Mouse (Mus musculus) gastrocnemius, postnatal 36 days (tissue): Measurements from ENCODE around the gene Acp4. TPM values are rescaled to one million over a fixed set of nuclear protein-coding genes. Genes with fewer than 3 reads are reported as not detected.
"Not testable (repeated sequence)": the region's sequence is repeated elsewhere in the genome, so short reads cannot be mapped to it uniquely, and the experiment has no call there.

Experiments
- DNase-seq, 2 experiments: peaks; one replicate each; pipeline ENCODE4 v3.0.0; 2022
- intact Hi-C: fragments of 180-260 bp; cut with DNase I; formaldehyde crosslinking; loops from one replicate; pipeline ENCODE4 v1.15.1; 2025
- long read RNA-seq, 2 experiments: library from polyadenylated mRNA; stranded (forward); transcript quantifications; one replicate each; pipeline ENCODE4 v2.0.0; 2021
- total RNA-seq, 2 experiments: library from RNA; stranded (reverse); gene quantifications; 2 replicates each; pipeline ENCODE4 v1.2.3; 2021

Acp4 gene
- not detected for total RNA-seq
- long read RNA-seq, experiment 1: 0 reads
- long read RNA-seq, experiment 2: 0 reads

DNA sequence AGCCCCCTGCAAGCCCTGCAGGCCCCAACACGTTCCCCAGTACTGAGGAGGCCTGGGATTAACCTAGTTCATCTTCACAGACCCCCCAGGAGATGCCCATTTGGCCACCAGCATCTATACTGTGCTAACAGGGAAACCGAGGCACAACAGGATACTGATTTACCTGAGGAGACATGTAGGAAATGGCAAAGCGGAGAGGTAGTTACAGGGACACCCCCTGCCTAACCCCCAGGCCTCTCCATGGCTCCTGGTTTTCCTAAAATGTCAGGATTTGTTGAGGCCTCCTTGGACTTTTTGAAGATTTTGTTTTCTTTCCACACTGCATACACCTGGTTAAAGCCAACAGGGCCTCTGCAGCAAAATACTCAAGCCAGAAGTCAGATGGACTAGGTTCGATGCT is at the start of gene Acp4:
Acp4 (minus strand) TSS at position 101 of the 400 bp plus-strand sequence.
- intact Hi-C loops: no loop called here
- DNase-seq: no peak

- intact Hi-C loops: no loop called here
- no peak for DNase-seq
These were observed 49.5 kb upstream of the Acp4 start, which contains the start of gene Clec11a for GRCm38 (mm10) chr7:44306516-44307240. Gene Clec11a, minus strand, starts transcription at chr7:44306902.

DNA sequence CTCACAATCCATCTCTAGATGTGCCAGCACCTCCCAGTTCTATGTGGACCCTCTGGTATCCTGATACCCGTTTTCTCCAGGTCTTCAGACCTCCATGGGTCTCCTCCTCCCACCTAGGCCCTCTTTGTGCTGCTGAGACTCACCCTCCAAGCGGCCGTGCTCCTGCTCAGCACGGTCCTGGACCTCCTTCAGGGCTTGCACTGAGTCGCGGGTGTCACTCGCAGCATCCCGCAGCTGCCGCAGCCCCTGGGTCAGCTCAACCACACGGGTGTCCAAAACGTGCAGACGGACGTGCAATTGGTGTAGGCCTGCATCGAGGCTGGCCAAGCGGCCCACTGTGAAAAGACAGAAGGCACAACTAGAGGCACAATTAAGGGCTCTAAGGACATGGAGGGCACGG is 48.5 kb upstream of the Acp4 start:
- no peak for DNase-seq
- intact Hi-C loops: no loop called here

- intact Hi-C loops: no loop called here
- peak; percentile 92 for DNase-seq
These were observed 47.8 kb upstream of the Acp4 start for GRCm38 (mm10) chr7:44304775-44305641.

- intact Hi-C loops: no loop called here
- no peak for DNase-seq
These were observed 47.2 kb upstream of the Acp4 start for GRCm38 (mm10) chr7:44304463-44304774.

GRCm38 (mm10) chr7:44303346-44304340 is 46.5 kb upstream of the Acp4 start:
- intact Hi-C loops: no loop called here
- DNase-seq: no peak

DNA sequence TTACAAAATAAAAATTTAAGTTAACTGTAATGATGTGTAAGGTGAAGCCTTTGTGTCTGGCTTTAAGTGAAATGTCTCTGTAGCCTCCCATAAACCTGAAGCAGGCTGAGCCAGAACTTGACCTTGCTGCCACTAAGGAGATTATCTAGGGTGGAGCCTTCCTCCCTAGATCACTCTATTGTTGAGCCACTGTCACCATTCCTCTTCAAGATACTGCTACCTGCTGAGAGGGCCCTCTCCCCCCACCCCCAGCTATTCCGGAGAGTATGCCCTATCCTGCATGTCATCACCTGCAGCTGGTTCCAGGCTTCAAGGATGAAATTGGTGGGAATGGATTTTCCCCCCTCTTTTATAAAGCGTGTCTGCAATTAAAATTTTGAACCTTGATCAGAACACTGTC is 40.3 kb upstream of the Acp4 start:
- DNase-seq, intact Hi-C loops: not testable (repeated sequence)

- DNase-seq: no peak
- intact Hi-C loops: no loop called here
These were observed 34.2 kb upstream of the Acp4 start for GRCm38 (mm10) chr7:44291418-44291817.

GRCm38 (mm10) chr7:44290986-44291385 is 33.8 kb upstream of the Acp4 start:
- intact Hi-C loops: no loop called here
- DNase-seq: no peak

GRCm38 (mm10) chr7:44287760-44288159 is 30.6 kb upstream of the Acp4 start:
- DNase-seq: no peak
- intact Hi-C loops: no loop called here

- DNase-seq: no peak
- intact Hi-C loops: no loop called here
These were observed 24.4 kb upstream of the Acp4 start for GRCm38 (mm10) chr7:44281586-44281985.

DNA sequence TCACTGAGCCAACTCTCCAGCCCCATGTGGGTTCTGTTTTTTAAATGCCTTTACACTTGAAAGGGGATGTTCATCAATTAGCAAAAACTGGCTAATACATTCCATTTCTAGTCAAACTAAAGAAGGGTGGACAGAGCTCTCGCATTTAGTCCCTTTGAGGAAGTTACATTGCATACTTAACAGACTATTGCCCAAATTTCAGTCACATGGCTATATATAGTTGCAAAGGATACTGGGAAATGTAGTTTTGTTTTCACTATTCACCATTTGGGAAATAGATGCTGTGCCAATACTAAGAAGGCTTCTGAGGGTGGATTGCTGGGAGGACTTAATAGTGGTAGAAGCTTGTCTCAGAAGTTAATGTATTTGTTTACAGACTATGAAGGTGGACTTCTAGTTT is 23.8 kb upstream of the Acp4 start:
- intact Hi-C loops: no loop called here

DNA sequence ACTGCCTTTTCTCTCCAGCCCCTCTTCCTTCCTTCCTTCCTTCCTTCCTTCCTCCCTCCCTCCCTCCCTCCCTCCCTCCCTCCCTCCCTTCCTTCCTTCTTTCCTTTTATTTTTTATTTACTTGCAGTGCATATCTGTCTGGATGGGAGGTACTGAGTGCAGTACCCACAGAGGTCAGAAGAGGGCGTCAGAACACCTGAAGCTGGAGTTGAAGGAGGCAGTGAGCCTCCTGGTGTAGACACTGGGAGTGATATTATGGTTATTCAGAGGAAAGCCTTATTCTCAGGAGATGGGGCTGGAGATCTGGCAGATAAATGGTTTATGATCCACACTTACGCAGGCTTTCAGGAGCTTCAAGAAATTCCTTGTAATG is 20.1 kb upstream of the Acp4 start:
- intact Hi-C loops: no loop called here

More for the DNA sequence above, 23.8 kb upstream of the Acp4 start:
- DNase-seq: no peak

DNA sequence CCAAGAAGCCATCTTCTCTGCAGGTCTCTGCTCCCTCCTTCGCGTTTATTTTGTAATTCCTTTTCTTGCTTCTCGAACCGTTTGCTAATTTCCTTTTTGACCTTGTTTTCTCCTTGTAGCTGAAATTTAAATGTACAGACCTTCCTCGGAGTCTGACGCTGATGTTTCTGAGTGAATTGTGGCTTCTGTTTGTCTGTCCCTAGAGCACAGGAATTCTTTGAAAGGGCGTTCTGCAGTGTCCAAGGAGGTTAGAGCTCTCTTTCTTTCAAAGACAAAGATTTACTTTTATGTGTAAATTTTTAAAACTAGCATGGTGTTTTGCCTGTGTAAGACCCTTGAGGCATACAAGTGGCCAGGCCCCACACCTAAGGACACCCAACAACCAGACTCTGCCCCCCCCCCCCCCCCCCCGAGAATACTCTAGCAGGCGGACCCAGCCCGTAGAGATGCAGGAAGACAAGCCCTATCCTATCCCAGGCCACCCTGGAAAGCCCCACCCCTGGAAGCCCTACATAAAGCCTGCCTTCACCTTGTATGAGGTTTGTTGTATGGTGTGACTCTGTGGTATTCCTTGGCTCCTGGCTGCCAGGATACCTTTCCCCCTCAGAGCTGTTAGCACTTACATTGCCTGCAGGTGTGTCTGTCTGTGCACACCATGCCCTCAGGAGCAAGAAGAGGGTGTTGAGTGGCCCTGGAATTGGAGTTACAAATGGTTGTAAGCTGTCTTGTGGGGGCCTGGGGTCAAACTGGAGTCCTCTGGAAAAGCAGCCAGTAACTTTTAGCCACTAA is 19.5 kb upstream of the Acp4 start:
- no peak for DNase-seq
- intact Hi-C loops: no loop called here

More for the DNA sequence above, 20.1 kb upstream of the Acp4 start:
- DNase-seq: no peak

- DNase-seq: no peak
- intact Hi-C loops: no loop called here
These were observed 18.4 kb upstream of the Acp4 start for GRCm38 (mm10) chr7:44275546-44275945.

- intact Hi-C loops: loop anchor here (5.0 kb wide), 1 partner anchor 288 kb away; no protein-coding TSS in a partner anchor
These were observed 16.9 kb upstream of the Acp4 start for GRCm38 (mm10) chr7:44274096-44274495.

DNA sequence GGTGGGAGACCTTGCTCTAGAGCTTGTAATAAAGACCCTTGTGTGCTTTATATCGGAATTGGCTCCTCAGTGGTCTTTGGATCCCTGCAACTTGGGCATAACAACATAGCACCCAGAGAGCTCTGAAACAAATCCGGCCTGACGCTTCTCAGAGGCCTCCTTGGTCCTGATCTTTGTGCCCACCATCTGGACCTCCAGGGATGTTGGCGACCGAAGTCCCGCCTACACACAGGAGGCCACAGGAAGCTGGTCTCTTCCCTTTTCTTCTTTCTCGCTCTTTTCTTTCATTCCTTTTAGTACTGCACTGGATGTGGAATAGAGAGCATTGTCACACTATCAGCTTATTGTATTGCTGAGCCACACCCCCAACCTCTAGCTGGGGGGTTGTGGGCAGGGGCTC is 16.3 kb upstream of the Acp4 start:
- intact Hi-C loops: loop anchor here (5.0 kb wide), 1 partner anchor 289 kb away; no protein-coding TSS in a partner anchor
- DNase-seq: no peak

More at GRCm38 (mm10) chr7:44274096-44274495, 16.9 kb upstream of the Acp4 start:
- DNase-seq: no peak

DNA sequence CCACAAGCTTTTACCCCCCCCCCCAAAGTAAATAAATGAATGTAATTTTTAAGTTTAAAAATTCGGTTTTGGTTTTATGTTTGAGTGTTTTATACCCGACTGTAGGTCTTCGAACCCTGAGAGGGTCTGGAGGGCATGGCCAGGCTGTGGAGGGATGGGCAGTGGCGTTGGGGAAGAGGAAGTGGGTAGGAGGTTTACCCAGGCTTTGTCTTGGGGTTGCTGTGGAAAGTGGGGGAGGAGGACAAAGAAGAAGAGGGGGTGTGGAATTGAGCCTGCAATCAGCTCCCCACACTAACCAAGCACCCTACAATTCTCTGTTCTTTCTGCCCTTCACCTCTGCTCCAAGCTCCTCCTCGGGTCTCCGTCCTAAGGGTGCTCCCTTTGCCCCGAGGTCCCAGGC is 15.4 kb upstream of the Acp4 start:
- no peak for DNase-seq

GRCm38 (mm10) chr7:44271309-44271708 is 14.1 kb upstream of the Acp4 start:
- intact Hi-C loops: loop anchor here (5.0 kb wide), 1 partner anchor 291 kb away; no protein-coding TSS in a partner anchor
- DNase-seq: no peak

More for the DNA sequence above, 15.4 kb upstream of the Acp4 start:
- intact Hi-C loops: loop anchor here (5.0 kb wide), 1 partner anchor 290 kb away; no protein-coding TSS in a partner anchor
